Mouse (Mus musculus): ENCODE results near the gene Chga.

DNA sequence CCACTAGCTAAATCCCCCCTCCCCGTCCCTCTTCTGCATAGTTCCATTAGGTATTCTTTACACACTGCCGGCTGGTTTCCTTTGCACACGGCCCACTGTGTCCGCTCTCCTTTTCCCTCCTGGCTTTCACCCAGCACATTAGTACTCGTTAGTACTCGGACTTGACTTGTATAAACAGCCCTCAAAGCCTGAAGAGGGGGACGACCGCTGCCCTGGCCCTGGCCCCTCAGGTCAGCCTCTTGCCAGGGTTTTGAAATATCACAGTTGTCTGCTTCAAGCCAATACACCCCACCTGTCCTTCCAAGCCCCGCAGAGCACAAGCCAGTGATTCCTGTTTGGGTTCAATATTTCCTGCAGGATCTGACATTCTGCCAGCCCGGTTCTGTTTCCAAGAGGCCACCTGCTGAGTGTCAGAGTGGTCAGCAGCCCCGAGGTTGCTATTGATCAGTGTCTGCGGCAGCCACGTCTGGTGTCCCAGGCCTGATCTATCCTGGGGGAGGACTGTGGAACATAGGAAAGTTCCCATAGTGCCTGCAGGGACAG, 32.9 kb upstream of the Chga start:
- no peak for TF ChIP-seq CTCF (IDR thresholded peaks at IDR 0.05; ENCODE audit: control insufficient read depth, insufficient read depth, insufficient replicate concordance, low read depth, low read length)
- no peak for TF ChIP-seq POLR2A (IDR thresholded peaks at IDR 0.05; ENCODE audit: control insufficient read depth, low read depth, low read length)
